Mouse (Mus musculus) bone marrow macrophage, adult 2 months (primary cell): ENCODE data around the gene Mylk3.

Experiments used
- CTCF ChIP-seq: IDR thresholded peaks from 2 replicates; pipeline ENCODE4 v1.5.1; 2012; ENCODE audit warnings: low read depth, mild to moderate bottlenecking, low read length, moderate library complexity
- POLR2A ChIP-seq: IDR thresholded peaks from 2 replicates; pipeline ENCODE4 v1.6.1; 2012; ENCODE audit warnings: mild to moderate bottlenecking, low read depth, low read length, borderline replicate concordance

- TF ChIP-seq CTCF (no peak), POLR2A (no peak)
Measured at GRCm38 (mm10) chr8:85391438-85391837, 5.3 kb upstream of the Mylk3 start.
